Mouse (Mus musculus): ENCODE data around the gene Fam76a.

DNA sequence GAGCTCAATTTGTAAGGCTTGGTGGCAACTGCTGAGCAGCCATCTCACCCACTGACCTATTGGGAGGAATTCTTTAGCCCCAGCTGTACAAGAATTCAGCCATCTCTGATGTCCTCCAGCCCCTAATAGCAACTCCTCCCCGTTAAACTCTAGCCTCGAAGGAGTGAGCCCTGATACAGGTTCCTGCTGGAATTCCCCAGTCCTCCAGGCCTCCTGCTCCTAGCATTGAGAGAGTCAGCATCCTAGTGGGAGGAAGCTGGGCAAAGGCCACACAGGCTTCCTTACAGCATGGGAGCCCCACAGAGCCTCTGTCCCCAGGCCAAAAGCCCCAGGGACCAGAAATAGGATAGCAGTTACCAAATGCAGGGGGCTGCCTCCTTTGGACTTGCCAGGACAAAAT is 41.1 kb upstream of the Fam76a start:
- TF ChIP-seq FLI1 (IDR thresholded peaks at IDR 0.05; ENCODE audit: low read length): no peak
- TF ChIP-seq GATA1 (IDR thresholded peaks at IDR 0.05; ENCODE audit: borderline replicate concordance, low read length): no peak
